Mouse (Mus musculus): ENCODE measurements around the gene Tsen54. TPM values are rescaled to one million over a fixed set of nuclear protein-coding genes. Genes with fewer than 3 reads are reported as not detected.

The Tsen54 gene
- total and polyA plus RNA-seq, 2 experiments from 2014 or later, result 18.0 to 22.5 TPM

DNA sequence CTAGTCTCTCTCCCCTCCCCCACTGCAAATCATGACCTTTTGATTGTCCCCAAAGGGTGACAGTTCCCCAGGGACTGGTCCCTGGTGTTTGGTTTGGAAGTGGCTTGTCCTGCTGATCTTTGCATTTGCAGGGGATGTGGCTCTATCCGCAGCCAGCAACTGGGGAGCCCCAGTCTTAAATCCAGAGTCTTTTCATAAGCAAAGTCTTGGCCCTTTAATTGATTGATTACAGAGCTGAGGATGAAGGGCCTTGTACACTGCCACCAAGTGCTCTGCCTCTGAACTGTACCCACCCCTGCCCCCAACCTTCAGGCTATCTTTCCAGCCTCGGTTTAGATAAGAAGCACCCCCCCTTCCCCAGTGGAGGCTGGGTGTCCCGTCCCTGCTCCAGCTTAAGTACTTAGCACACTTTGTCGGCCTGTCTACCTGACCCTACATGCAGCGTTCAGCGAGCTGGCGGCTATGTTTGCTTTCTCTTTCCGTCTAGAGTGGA, 18.5 kb downstream of the Tsen54 start:
- WGBS, result 36% methylated on average over 8 of the region's 8 CpGs
- 0 out of 2 replicates have a peak, but pooled peaks cover 7% of the 10 kb centered on the region for H3K27me3 ChIP-seq (ENCODE audit: insufficient read depth, low read length)
- H3K36me3 ChIP-seq (ENCODE audit: insufficient read depth, low read length), result no peaks in the 10 kb centered on the region
- H3K9ac ChIP-seq (replicated peaks; ENCODE audit: low read length), result no peak overlapping the region
- no peak for DNase-seq (ENCODE audit: low spot score)
- no peaks in the 10 kb centered on the region for H3K9me3 ChIP-seq (ENCODE audit: low read length)
- no peak for ATAC-seq
- no peak overlapping the region for H3K4me2 ChIP-seq (ENCODE audit: low read depth, low read length)
- H3K27ac ChIP-seq, result no peak overlapping the region
- no peaks in the 10 kb centered on the region for H3K4me1 ChIP-seq (ENCODE audit: insufficient read depth, low read length)
- no peak overlapping the region for H3K4me3 ChIP-seq (ENCODE audit: low read length)
- 0 out of 2 replicates have a peak, but pooled peaks have one; percentile 26 for TF ChIP-seq CTCF (IDR thresholded peaks at IDR 0.05; ENCODE audit: low read depth)

DNA sequence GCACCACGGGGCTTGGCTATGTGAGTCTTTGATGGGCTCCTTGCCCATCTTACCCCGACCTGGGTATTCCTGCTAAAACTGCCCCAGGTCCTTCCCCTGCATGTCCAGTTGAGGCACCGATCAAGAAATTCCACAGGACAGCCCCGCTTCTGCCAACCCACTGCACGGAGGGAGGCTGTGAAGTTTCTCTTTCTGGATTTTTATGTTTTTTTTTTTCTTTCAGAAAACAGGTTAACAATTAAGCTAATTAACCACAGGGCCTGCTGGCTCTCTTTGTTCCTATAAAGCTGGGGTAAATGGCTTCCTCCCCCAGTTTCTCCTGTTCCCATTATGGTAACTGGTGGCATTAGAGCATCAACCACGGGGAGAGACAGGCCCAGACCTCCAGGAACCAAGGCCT, 19.5 kb downstream of the Tsen54 start:
- Histone ChIP-seq H3K9me3 (ENCODE audit: low read length) (no peaks in the 10 kb centered on the region), H3K4me1 (ENCODE audit: insufficient read depth, low read length) (no peaks in the 10 kb centered on the region), H3K4me3 (ENCODE audit: low read length) (no peak overlapping the region), H3K27ac (no peak overlapping the region), H3K27me3 (ENCODE audit: insufficient read depth, low read length) (0 out of 2 replicates have a peak, but pooled peaks cover 7% of the 10 kb centered on the region), H3K36me3 (ENCODE audit: insufficient read depth, low read length) (no peaks in the 10 kb centered on the region), H3K4me2 (ENCODE audit: low read depth, low read length) (no peak overlapping the region), H3K9ac (replicated peaks; ENCODE audit: low read length) (no peak overlapping the region)
- 65% methylated on average over 6 of the region's 6 CpGs for WGBS
- ATAC-seq, result no peak
- TF ChIP-seq CTCF (IDR thresholded peaks at IDR 0.05; ENCODE audit: low read depth), result no peak
- no peak for DNase-seq (ENCODE audit: low spot score)

DNA sequence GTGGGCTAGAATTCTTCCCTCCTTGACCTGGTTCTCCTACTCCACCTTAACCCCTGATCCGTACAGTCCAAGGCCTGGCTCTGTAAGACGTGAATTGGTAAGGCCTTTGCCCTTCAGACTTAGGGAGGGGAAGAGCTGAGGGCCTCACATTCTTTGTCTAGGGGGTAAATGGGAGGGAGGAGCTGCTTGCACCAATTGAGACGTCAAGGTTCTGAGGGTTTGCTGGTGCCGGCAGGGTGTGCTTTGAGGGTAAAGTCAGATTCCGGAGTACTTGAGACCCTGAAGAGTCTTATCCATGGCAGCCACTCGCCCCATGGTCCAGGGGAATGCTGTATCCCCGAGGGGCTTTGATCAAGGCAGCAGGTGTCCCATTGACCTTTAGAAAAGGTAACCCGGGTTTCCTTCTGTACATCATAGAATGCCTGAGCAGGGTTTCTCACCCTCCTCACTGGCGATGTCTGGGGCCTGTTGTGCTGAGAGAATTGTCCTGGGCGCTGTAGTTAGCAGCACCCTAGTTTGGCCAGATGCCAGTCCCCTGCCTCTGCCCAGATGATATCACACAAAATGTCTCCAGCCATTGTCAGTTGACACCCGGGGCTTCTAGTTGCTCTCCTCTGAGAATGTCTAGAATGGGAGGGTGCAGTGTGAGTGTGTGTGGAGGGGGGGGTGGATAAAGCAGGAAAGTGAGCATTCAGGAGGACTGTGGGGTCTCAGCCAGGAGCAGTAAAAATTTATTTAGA, 22.3 kb downstream of the Tsen54 start:
- DNase-seq (ENCODE audit: low spot score) (no peak), ATAC-seq (no peak)
- 35% methylated on average over 11 of the region's 11 CpGs for WGBS
- H3K27ac ChIP-seq, result no peak overlapping the region
- H3K4me3 ChIP-seq (ENCODE audit: low read length), result no peak overlapping the region
- no peaks in the 10 kb centered on the region for H3K4me1 ChIP-seq (ENCODE audit: insufficient read depth, low read length)
- no peaks in the 10 kb centered on the region for H3K36me3 ChIP-seq (ENCODE audit: insufficient read depth, low read length)
- no peak overlapping the region for H3K4me2 ChIP-seq (ENCODE audit: low read depth, low read length)
- no peak for TF ChIP-seq CTCF (IDR thresholded peaks at IDR 0.05; ENCODE audit: low read depth)
- no peaks in the 10 kb centered on the region for H3K9me3 ChIP-seq (ENCODE audit: low read length)
- no peak overlapping the region for H3K9ac ChIP-seq (replicated peaks; ENCODE audit: low read length)
- 0 out of 2 replicates have a peak, but pooled peaks cover under 1% of the 10 kb centered on the region for H3K27me3 ChIP-seq (ENCODE audit: insufficient read depth, low read length)

DNA sequence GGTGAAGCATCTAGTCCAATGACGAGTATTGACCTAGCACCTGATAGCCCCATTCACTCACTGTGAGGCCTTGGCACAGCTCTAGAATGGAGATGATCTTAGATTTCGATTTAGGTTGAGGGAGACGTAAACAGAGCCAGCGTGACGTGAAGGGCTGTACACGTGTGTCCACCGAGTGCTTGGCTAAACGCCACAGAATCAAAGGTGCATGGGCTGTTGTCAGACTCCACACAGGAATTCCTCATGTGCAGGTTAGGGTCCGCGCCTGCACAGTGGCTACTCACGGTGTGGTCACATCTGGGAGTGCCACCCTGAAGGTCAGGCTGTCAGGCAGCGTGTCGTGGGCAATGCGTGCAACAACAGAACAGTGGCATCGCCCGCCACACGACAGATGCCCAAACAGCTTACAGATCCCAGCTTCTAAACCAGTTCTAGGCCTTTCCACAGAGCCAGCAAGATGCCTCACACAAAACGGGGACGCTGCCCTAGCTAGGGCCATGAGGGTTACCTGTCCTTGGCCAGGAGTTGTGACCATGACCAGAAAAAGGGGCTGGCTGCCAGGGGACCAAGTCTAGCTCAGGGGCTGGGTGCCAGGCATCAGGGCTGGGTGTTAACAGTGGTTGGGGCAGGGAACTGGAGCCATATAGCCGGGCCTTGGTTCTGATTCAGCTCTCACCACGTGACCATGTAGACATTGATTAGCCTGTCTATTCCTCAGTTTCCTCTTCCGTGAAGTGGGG, 23.3 kb downstream of the Tsen54 start:
- Histone ChIP-seq H3K9ac (replicated peaks; ENCODE audit: low read length) (no peak overlapping the region), H3K36me3 (ENCODE audit: insufficient read depth, low read length) (no peaks in the 10 kb centered on the region), H3K4me3 (ENCODE audit: low read length) (no peak overlapping the region), H3K27me3 (ENCODE audit: insufficient read depth, low read length) (no peaks in the 10 kb centered on the region), H3K27ac (no peak overlapping the region), H3K4me2 (ENCODE audit: low read depth, low read length) (no peak overlapping the region), H3K4me1 (ENCODE audit: insufficient read depth, low read length) (no peaks in the 10 kb centered on the region), H3K9me3 (ENCODE audit: low read length) (no peaks in the 10 kb centered on the region)
- ATAC-seq, result no peak
- WGBS, result 90% methylated on average over 22 of the region's 22 CpGs
- no peak for TF ChIP-seq CTCF (IDR thresholded peaks at IDR 0.05; ENCODE audit: low read depth)
- no peak for DNase-seq (ENCODE audit: low spot score)

DNA sequence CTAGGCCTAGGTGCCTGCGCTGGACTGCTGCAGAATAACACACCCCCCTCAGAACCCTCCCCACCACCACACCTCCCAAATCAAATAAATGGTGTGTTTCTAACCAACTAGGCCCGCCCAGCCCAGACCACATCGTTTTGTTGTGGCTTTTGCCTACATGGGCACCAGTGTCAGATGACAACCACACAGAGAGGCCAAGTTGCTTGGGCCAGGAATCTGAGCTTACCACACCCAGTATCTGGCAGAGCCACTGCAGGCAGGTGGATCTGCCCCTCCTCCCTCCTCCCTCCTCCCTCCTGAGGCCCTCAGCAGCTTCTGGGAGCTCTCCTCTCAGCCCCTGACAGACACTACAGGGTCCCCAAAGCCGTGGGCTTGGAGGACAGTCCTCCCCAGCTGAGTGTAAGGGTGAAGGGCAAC, 24.4 kb downstream of the Tsen54 start:
- no peak overlapping the region for H3K27ac ChIP-seq
- H3K27me3 ChIP-seq (ENCODE audit: insufficient read depth, low read length), result no peaks in the 10 kb centered on the region
- ATAC-seq (no peak), DNase-seq (ENCODE audit: low spot score) (no peak)
- H3K4me1 ChIP-seq (ENCODE audit: insufficient read depth, low read length), result no peaks in the 10 kb centered on the region
- H3K36me3 ChIP-seq (ENCODE audit: insufficient read depth, low read length), result no peaks in the 10 kb centered on the region
- 58% methylated on average over 4 of the region's 4 CpGs for WGBS
- H3K4me3 ChIP-seq (ENCODE audit: low read length), result no peak overlapping the region
- no peaks in the 10 kb centered on the region for H3K9me3 ChIP-seq (ENCODE audit: low read length)
- no peak overlapping the region for H3K9ac ChIP-seq (replicated peaks; ENCODE audit: low read length)
- TF ChIP-seq CTCF (IDR thresholded peaks at IDR 0.05; ENCODE audit: low read depth), result no peak
- no peak overlapping the region for H3K4me2 ChIP-seq (ENCODE audit: low read depth, low read length)

DNA sequence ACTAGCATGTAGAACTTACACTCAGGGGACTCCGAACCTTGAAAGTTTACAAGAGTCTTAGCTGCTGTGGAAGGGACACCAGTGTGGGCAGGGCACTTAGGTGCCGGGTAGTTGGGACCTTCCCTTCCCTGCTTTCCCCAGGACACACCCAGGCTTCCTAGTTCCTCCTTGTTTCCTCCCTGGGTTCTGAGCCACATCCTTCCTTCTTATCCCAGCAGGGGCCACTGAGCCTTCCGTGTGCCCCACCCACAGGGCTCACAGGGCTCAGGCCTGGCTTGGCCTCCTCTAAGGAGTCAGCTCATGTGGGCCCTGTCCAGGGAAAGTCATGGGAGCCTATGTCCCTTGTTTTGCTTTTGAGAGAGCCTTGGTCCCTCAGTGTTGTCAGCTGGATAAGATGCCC, 25.2 kb downstream of the Tsen54 start:
- 62% methylated on average over 3 of the region's 3 CpGs for WGBS
- ATAC-seq, result no peak
- no peak for TF ChIP-seq CTCF (IDR thresholded peaks at IDR 0.05; ENCODE audit: low read depth)
- Histone ChIP-seq H3K27me3 (ENCODE audit: insufficient read depth, low read length) (no peaks in the 10 kb centered on the region), H3K36me3 (ENCODE audit: insufficient read depth, low read length) (no peaks in the 10 kb centered on the region), H3K9me3 (ENCODE audit: low read length) (no peaks in the 10 kb centered on the region), H3K9ac (replicated peaks; ENCODE audit: low read length) (0 out of 2 replicates have a peak overlapping the region, but pooled peaks have one; percentile 17), H3K4me2 (ENCODE audit: low read depth, low read length) (no peak overlapping the region), H3K4me3 (ENCODE audit: low read length) (no peak overlapping the region), H3K4me1 (ENCODE audit: insufficient read depth, low read length) (no peaks in the 10 kb centered on the region), H3K27ac (no peak overlapping the region)
- DNase-seq (ENCODE audit: low spot score), result no peak

Data from hindbrain, postnatal 0 days (tissue).